Mouse (Mus musculus) G1E (cell line): Measurements from ENCODE around the gene Pcp4l1. TPM values are rescaled to one million over a fixed set of nuclear protein-coding genes. Genes with fewer than 3 reads are reported as not detected.

Experiments used
- ATAC-seq: 2 replicates; pipeline ENCODE4 v1.8.0; 2016; ENCODE audit warnings: mild to moderate bottlenecking; ENCODE audit not compliant: insufficient number of reproducible peaks, poor library complexity, low FRiP score, severe bottlenecking; ENCODE audit errors: extremely low read depth
- DNase-seq: peaks from one replicate; pipeline ENCODE4 v3.0.0; 2012; ENCODE audit warnings: low spot score
- H3K27me3 ChIP-seq: 2 replicates; pipeline ENCODE4 v1.6.1; 2012; ENCODE audit warnings: mild to moderate bottlenecking, low read length, inconsistent platforms; ENCODE audit not compliant: insufficient read depth
- H3K36me3 ChIP-seq: replicated peaks from 2 replicates; pipeline ENCODE3; 2012; ENCODE audit warnings: mild to moderate bottlenecking, inconsistent platforms
- H3K4me1 ChIP-seq: 2 replicates; pipeline ENCODE4 v1.6.1; 2012; ENCODE audit warnings: low read depth, low read length, inconsistent platforms, mixed read lengths; ENCODE audit not compliant: insufficient read depth
- H3K4me3 ChIP-seq: 2 replicates; pipeline ENCODE4 v1.5.1; 2012; ENCODE audit warnings: low read depth, mild to moderate bottlenecking, inconsistent platforms, low read length, moderate library complexity, mixed read lengths
- H3K9me3 ChIP-seq: replicated peaks from 2 replicates; pipeline ENCODE4 v1.6.1; 2012; ENCODE audit warnings: inconsistent platforms
- CTCF ChIP-seq: IDR thresholded peaks from 2 replicates; pipeline ENCODE4 v1.5.1; 2012; ENCODE audit warnings: low read depth, low read length, inconsistent platforms, mixed read lengths
- GATA1 ChIP-seq: IDR thresholded peaks from 2 replicates; pipeline ENCODE4 v1.6.1; 2012; ENCODE audit warnings: borderline replicate concordance, low read length, inconsistent platforms, mixed read lengths
- GATA2 ChIP-seq: IDR thresholded peaks from 2 replicates; pipeline ENCODE4 v1.6.1; 2012; ENCODE audit warnings: low read depth, low read length, inconsistent platforms, borderline replicate concordance
- POLR2AphosphoS5 ChIP-seq: IDR thresholded peaks from 2 replicates; pipeline ENCODE4 v1.6.1; 2012; ENCODE audit warnings: low read depth, low read length, inconsistent platforms; ENCODE audit not compliant: insufficient replicate concordance
- TAL1 ChIP-seq: conservative IDR thresholded peaks from 2 replicates; pipeline ENCODE4 v1.6.1; 2012; ENCODE audit warnings: low read depth, low read length, inconsistent platforms, mixed read lengths
- polyA plus RNA-seq: library from polyadenylated mRNA; stranded (reverse); fragments of >175 nt; gene quantifications from 2 replicates; pipeline ENCODE4 v1.2.3, GENCODE M21; 2012
- total RNA-seq, 2 experiments: library from RNA; stranded (forward) in 1 of 2; stranded (reverse) in 1 of 2; fragments of 200-1000 nt in 1 of 2; fragments of >200 nt in 1 of 2; fragmentation: Nextera tagmentation in 1 of 2; gene quantifications; 2 replicates each; pipeline ENCODE4 v1.2.3; 2014 to 2017

Pcp4l1 gene
- total and polyA plus RNA-seq, 3 experiments, result 0.16 TPM; not detected in 2

DNA sequence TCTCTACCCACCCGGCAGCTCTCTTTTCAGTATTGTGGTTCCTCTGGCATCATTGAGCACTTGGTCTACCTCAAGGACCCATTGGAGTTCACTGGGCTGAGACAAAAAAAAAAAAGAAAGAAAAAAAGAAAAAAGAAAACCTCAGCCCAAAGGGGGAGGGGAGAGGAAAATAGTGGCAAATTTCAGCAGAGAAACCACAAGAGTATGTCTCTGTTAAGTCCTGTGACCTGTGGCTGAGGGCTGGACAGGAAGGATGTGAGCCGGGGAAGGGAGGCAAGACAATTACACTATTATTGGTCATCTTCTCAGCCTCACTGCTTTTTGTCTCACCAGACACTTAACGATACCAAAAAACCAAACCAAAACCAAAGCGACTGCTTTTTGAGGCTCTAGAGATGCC, 35.8 kb upstream of the Pcp4l1 start:
- ATAC-seq (peak; percentile 19; the same call in 1 of the 2 replicates), DNase-seq (no peak)
- Histone ChIP-seq H3K36me3 (peaks cover 39% of the 10 kb centered on the region), H3K27me3 (peaks cover 3% of the 10 kb centered on the region; the same call in 1 of the 2 replicates), H3K9me3 (no peaks in the 10 kb centered on the region), H3K4me1 (peaks cover 20% of the 10 kb centered on the region), H3K4me3 (no peak overlapping the region)
- TF ChIP-seq GATA1, result no peak
- TF ChIP-seq TAL1, result no peak
- TF ChIP-seq GATA2, result no peak
- no peak for TF ChIP-seq CTCF
- no peak for TF ChIP-seq POLR2AphosphoS5

DNA sequence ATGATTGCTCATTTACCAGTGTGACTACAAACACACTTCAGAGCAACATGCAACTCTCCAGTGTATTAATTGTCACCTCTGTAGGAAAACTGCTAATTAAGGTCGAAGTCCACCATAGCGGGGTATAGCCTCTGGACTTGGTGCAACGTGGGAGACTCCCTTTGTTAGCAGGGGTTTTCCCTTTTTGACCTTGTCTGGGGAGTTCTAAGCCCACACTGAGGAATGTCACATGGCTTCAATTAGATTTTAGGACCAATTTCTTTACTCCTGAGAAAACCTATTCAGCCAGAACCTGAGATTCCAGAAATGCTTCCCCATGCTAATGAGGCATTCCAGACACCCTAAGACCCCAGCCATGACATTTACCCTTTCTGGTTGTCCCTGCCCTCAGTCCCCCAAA, 34.1 kb upstream of the Pcp4l1 start:
- H3K4me3 ChIP-seq, result no peak overlapping the region
- H3K9me3 ChIP-seq, result no peaks in the 10 kb centered on the region
- no peak for TF ChIP-seq TAL1
- peaks cover 20% of the 10 kb centered on the region for H3K4me1 ChIP-seq
- H3K36me3 ChIP-seq, result peaks cover 24% of the 10 kb centered on the region
- ATAC-seq, result no peak
- H3K27me3 ChIP-seq, result peaks cover 6% of the 10 kb centered on the region
- DNase-seq, result no peak

DNA sequence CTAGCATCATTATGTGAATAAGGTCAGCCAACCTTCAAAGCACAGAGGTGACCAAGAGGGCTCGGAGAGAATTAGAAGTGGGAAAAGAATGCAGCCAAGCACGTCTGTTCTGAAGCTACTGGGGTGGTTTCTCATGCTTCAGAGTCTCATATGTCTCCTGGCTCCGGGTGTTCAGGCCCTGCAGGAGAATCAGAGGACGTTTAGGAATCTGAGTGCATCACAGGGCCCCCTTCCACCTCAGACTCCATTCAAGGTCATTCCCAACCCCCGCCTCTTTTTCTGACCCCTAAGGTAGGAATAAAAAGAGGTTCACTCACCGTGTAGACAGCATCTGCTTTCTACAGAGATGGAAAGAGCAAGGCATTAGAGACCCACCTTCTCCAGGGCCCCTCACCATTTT, 33.7 kb upstream of the Pcp4l1 start:
- ATAC-seq (no peak), DNase-seq (no peak)
- Histone ChIP-seq H3K4me3 (no peak overlapping the region), H3K27me3 (peaks cover 6% of the 10 kb centered on the region), H3K9me3 (no peaks in the 10 kb centered on the region), H3K4me1 (peaks cover 19% of the 10 kb centered on the region), H3K36me3 (peaks cover 20% of the 10 kb centered on the region)
- TF ChIP-seq TAL1 (no peak), POLR2AphosphoS5 (no peak), GATA2 (no peak), GATA1 (no peak), CTCF (no peak)

DNA sequence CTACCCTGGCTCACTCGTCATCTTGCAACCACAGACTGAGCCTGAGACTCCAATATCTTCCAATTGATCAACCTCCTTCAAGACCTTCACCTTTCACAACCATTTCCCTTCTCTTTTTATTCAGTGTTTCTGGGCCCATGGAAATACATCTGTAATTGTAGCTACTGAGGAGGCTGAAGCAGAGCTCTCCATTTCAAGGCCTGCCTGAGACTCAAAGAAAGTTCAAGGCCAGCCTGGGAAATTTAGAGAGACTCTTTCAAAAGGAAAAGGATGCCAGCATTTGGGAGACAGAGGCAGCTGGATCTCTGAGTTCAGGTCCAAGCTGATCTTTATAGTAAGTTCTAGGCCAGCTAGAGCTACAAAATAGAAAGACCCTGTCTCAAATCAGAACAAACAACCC, 31.8 kb upstream of the Pcp4l1 start:
- H3K9me3 ChIP-seq, result no peaks in the 10 kb centered on the region
- peaks cover 13% of the 10 kb centered on the region for H3K4me1 ChIP-seq
- DNase-seq (no peak), ATAC-seq (no peak)
- no peak for TF ChIP-seq POLR2AphosphoS5
- no peak for TF ChIP-seq GATA2
- TF ChIP-seq GATA1, result no peak
- no peak for TF ChIP-seq TAL1
- no peak overlapping the region for H3K4me3 ChIP-seq
- H3K36me3 ChIP-seq, result peaks cover 3% of the 10 kb centered on the region
- peaks cover 6% of the 10 kb centered on the region for H3K27me3 ChIP-seq

DNA sequence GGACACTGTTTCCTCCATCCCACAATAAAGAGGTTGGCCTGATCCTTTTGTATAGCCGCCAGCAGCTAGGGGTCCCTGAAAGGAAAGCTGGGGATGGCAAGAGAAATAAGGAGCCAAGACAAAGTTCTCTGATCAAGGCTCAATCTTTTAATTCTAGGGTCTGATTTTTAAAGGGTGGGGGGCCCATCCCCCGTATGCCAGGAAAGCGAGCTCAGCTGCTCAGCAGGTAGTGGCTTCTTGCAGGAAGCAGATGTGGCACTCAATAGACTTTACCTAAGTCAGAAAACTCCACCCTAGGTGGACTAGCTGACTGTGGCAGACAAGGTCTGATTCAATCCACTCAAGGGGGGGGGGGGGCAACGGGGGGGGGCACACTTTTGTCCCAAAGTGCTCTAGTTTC, 30.7 kb upstream of the Pcp4l1 start:
- TF ChIP-seq TAL1 (no peak), POLR2AphosphoS5 (no peak), GATA1 (no peak), CTCF (no peak), GATA2 (no peak)
- H3K4me3 ChIP-seq, result no peak overlapping the region
- H3K36me3 ChIP-seq, result no peaks in the 10 kb centered on the region
- ATAC-seq, result no peak
- peaks cover 11% of the 10 kb centered on the region for H3K4me1 ChIP-seq
- no peak for DNase-seq
- H3K9me3 ChIP-seq, result no peaks in the 10 kb centered on the region
- peaks cover 6% of the 10 kb centered on the region for H3K27me3 ChIP-seq

DNA sequence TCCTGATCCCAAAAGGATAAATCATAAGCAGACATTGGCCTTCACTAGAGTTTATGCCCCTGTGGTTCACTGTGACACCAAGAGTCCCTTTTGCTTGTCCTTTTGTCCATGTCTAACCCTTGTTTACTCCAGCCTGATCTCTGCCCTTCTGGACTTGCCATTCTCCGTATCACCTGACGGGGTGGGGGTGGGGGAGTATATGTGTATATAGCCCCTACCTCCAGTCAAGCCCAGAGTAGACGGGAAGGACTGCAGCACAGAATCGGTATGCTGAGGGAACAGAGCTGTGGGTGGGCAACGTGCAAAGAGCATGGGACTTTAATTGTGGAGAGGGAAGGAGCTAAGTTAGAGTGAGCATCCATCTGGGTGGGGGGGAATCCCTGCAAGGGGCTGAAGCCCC, 28.8 kb upstream of the Pcp4l1 start, which contains the start of gene Apoa2:
Gene Apoa2, plus strand, starts transcription at position 198 of the 400 bp plus-strand sequence.
- H3K36me3 ChIP-seq, result peaks cover 12% of the 10 kb centered on the region
- H3K4me3 ChIP-seq, result no peak within 1 kb of the TSS
- no peak for DNase-seq
- TF ChIP-seq GATA1, result no peak
- TF ChIP-seq GATA2, result no peak
- no peak for TF ChIP-seq CTCF
- TF ChIP-seq TAL1, result no peak
- TF ChIP-seq POLR2AphosphoS5, result no peak
- H3K9me3 ChIP-seq, result no peaks in the 10 kb centered on the region
- H3K27me3 ChIP-seq, result peaks cover 6% of the 10 kb centered on the region
- no peak for ATAC-seq
- peaks cover 18% of the 10 kb centered on the region for H3K4me1 ChIP-seq

DNA sequence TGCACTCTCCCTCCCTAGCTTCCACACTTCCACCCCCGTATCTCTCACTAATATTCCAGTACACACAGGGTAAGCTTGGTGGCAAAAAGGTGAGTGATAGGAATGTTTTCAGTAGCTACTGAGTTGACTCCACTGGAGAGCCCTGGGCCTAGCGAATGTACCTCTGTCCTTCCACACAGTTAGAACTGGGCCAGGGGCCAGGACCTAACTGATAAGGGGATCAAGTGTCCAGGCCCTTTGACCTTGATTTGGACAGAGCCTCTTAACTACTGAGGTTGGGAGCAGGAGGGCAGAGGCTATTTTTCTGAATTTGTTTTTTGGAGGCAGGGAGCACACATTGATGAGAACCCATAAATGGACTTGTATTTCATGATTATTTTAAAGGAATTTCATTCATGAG, 27.7 kb upstream of the Pcp4l1 start:
- DNase-seq (no peak), ATAC-seq (no peak)
- Histone ChIP-seq H3K27me3 (peaks cover 3% of the 10 kb centered on the region; the same call in 1 of the 2 replicates), H3K9me3 (no peaks in the 10 kb centered on the region), H3K36me3 (peaks cover 22% of the 10 kb centered on the region), H3K4me3 (no peak overlapping the region), H3K4me1 (peaks cover 18% of the 10 kb centered on the region)
- TF ChIP-seq GATA1, result no peak
- no peak for TF ChIP-seq POLR2AphosphoS5
- TF ChIP-seq GATA2, result no peak
- TF ChIP-seq TAL1, result no peak
